Mouse (Mus musculus) heart, adult 9 months (tissue): ENCODE data around the gene Slc6a19.
"Not testable (repeated sequence)": the region's sequence is repeated elsewhere in the genome, so short reads cannot be mapped to it uniquely, and the experiment has no call there.

Experiments used
- DNase-seq, 2 experiments: peaks; one replicate each; pipeline ENCODE4 v3.0.0; 2022; ENCODE audit warnings: low spot score in 2 of 2

Slc6a19 gene

DNA sequence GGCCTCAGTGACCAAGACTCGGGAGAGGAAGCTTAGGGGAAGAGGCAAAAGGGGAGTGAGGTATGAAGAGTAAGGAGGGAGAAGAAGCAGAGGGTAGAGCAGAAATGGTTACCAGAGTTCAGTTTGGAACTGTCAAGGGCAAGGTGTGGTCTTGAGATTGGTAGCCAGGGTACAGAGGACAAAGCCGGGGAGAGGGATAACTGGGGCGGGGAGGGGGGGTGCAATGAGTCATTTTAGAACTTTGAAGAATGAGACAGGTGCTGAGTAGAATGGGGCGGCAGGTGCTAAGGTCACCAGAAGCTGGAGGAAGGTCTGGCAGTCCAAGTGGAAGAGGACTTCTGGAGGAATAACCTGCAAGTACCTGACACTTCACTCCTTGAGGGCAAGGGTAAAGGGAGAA is 8.5 kb upstream of the Slc6a19 start:
- DNase-seq, result no peak

DNA sequence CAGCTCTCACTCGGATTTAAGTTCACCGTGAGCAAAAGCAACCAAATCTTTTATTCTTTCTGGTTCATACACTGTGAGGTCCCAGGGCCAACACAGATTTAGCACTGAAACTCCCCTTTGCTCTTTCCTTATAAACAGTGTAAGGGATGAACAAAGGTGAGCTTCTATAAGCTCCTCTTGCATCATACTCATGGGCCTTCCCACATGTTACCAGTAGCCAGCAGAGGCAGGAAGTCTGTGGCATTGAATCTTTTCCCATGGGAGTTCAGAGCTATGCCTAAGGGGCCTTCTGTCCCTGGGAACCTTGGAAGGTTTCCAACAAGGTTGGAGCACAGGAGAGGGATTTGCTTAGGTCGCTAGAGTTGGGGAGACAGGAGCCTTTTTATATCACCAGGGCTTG is 7.6 kb upstream of the Slc6a19 start:
- DNase-seq, result no peak

DNA sequence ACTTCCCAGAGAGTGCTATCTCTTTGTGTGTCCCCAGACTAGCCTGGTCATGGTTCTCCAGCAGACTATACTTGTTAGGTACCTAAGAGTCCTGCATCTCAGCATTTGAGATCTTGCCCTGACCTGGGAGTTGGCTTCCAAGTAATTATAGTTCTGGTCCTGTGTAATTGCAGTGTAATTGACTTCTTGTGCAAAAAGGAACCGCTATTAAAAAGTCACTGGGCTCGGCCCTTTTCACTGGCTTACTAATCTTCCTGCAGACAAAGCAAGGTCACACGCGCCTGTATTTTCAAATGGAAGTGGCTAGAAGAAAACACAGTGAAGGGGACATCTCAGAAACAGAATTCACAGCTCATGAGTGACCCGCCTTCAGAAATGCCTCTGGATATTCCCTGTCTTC is 7.1 kb upstream of the Slc6a19 start:
- no peak for DNase-seq

DNA sequence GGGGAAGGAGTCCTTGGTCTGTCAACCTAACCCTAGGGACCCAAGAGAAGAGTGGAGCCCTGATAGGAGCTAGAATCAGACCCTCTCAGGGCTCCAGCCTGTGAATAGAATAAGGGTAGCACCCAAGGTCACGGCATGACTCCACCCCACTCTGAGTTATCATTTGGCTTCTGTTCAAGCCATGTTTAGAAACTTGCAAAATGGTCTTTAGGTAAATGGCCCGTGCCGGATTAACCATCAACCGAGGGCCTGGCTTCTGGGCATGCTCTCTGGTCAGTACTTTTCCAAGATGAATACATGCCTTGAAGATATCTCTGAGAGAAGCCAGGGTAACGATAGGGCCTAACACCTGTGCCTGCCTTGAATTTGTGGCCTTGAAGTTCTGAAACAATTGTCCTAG is 6.6 kb upstream of the Slc6a19 start:
- no peak for DNase-seq

DNA sequence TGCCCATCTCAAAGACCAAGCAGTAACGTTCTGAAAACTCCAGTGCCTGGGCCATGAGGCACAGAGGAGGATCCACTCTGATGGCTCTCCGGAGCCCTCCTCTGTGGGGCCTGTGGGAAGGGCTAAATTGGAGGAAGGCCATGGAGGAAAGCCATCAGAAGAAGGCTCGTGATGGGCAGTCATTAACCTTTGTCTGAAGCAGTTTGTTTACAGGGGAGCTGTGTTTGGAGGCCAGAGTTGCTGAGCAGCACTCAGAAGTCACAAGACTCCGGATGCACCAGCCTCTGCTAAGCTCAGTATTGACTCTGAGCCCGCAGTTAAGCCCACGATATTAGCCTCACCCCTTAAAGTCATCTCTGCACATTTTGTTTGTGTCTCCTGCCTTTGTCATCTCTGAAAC is 4.8 kb upstream of the Slc6a19 start:
- no peak for DNase-seq

DNA sequence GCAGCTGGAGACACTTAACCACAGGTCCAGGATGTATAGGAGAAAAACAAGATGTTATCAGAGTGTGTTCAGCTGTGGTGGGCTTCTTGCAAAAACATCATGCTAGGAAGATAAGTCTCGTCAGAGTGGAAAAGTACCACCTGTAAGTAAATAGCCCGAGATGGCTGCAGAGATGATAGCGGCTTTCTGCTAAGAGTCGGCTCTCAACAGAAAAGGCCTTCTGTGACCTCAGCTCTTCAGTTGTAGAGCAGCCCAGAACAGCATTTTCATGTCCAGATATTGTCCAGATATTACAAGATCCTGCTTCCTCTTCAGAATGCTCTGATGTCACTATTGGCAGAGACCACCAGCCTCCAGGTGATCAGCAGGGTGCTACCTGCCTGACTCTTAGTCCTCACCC is 1.2 kb downstream of the Slc6a19 start:
- DNase-seq, result not testable (repeated sequence)

DNA sequence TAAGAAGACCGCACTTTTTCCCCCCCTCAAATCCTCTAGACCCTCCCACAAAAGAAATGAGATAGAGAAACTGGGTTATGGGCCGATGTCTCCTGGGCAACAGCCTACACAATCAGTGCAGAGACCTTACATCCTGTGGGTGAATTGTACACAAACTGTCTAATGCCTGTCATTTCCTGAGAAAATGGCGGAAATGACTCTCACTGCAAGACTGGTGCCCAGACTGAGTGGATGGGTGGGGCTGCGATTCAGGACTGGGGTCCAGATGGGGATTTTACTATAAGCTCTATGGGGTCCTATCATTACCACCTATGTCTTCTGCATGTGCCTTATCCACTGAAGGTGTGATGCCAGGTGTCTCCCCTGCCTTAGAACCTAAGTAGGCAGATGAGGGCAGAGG is 1.9 kb downstream of the Slc6a19 start:
- DNase-seq, result no peak

DNA sequence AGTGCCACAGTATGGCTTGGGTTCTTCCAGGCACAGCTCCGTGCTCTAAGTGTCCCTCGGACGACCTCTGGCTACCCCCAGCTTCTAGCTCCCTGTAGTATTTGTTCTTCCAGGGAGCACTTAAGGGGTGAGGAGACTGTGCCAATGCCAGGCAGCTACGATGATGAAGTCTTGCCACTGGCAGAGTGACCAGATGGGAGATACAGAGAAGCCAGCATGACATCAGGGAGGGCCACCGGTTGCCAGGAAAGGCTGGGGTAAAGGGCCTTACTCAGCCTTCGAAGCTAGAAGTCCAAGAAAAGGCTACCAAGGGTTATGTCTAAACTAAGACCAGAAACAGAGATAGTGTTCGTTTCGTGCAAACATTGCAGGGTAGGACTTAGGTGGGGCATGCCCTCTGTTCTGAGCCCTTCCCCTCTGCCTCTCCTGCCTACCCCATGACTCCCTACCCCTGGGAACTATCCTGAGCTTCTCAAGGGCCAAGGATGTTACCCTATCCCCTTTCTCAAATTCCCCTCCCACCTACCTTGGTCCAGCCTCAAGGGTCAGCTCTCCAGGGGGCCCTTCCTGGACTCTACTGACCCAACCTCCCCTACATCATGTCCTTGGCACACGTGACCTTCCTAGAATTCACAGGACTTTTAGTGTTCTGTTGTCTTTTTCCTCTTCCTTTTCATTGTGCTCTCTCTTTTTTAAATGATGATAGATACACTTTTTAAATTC is 3.3 kb downstream of the Slc6a19 start:
- DNase-seq, result peak in 1 of 2 experiments; percentile 9

DNA sequence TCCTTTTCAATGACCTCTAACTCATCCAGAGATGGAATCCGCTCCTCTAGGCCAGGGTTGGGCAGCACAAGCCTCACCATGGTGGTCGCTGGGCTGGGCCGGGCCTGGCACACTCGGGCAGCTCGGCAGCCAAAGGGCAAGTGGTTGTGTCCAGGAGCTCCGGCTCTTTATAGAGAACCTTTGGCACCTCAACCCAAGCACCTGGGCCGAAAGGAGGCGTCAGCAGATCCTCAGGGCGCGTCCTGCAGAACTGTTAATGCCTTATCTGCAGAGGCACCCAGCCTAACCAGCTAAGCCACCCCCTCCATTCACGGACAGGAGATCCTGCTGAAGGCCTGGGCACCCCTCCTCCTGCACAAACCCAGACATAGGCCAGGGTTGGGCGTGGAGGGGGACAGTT is 4.1 kb downstream of the Slc6a19 start:
- DNase-seq, result no peak

DNA sequence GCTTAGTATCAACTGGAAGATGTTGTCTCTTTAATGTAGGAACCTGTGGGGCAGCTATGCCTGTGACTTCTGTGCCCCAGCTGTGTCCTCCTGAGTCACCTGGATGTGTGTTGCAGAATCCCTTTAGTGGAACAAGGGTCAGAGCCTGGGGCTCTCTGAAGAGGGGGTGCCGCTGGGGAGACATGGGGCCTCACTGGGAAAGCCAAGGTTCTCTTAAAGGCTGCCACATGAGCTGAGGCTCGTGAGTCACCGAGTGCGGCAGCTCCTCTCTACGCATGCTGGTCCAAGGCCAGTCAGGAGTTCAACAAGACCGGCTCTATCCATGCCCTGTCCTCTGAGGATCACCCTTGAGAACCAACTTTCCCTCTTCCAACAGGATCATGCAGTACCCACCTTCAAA is 5.0 kb downstream of the Slc6a19 start:
- no peak for DNase-seq

DNA sequence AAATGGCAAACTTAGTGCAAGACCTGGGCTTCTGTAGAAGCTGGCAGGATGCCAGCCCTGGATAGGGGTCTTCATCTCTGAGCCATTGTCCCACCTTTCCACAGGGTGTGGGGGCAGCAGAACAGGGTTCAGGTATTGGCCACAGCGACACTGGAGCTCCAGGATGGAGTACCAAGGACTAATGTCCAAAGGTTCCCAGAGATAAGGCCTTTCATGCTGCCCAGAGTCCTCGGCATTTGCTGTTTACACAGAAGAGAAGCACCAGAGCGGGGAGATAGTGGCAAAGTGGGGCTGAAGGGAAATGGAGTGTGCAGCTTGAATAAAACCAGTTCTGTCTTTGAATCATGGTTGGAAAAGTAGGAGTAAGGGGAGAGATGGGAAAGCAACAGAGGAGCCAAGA is 8.1 kb downstream of the Slc6a19 start:
- no peak for DNase-seq

DNA sequence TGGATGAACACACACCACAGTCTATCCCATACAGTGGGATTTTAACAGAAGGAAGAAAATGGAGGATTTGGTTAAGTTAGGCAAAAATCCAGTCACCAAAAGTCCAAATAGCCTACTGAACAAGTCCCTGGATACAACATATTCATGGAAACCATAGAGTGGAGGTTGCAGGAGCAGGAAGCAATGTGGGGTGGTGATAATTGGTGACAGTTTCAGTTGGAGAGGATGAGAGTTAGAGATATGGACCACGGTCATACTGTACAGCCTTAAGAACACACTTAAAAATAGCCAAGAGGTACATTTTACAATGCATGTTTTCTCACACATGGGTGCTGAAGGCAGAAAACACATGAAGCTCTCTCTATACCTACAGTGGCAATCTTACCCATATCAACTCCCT is 9.7 kb downstream of the Slc6a19 start:
- no peak for DNase-seq

DNA sequence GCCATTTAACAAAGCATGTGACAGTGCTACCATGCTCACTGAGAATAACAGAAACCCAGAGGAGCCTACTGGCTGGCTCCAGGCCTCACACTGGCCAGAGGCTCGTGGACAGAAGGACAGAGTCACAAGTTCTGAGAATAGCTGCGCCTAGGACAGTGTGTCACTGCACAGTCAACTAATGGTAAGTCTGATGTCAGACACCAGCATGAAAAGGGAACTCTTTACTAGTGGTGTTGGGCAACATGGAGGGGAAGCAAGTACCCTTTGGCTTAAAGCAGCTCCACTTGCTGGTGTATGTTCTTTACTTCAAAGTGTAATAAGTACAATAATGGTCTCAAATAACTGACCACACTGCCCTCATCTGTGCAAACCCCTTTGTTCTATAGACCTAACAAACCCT is 11.3 kb downstream of the Slc6a19 start:
- no peak for DNase-seq

DNA sequence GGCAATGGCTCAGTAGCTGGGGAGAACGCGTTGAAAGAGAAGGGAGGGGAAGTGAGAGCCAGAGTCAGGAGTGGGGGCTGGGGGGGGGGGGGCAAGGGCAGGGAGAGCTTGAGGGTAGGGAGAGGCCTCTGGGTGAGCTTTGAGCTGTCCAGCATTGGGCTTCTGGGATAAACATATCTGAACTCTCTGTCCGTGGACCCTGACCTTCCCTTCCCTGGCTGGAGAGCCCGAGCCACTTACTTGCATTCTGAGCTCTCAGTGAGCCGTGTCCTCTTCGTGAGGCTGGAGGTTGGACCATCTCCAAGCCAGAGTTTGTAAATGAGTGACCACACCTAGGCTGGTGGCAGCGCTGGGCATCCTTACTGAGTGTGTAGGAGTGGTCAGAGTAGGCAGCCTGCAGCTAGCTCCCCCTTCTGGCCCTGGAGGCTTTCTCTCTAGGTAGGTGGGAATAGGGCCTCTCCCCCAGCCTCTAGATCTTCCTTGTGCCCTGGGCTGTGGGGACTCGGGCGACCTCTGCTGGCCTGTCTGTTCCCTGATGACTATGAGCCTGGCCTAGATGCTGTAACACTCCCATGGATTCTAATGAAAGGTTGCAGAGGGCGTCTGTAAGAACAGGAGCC is 12.3 kb downstream of the Slc6a19 start:
- peak; percentile 10 to 21 for DNase-seq

DNA sequence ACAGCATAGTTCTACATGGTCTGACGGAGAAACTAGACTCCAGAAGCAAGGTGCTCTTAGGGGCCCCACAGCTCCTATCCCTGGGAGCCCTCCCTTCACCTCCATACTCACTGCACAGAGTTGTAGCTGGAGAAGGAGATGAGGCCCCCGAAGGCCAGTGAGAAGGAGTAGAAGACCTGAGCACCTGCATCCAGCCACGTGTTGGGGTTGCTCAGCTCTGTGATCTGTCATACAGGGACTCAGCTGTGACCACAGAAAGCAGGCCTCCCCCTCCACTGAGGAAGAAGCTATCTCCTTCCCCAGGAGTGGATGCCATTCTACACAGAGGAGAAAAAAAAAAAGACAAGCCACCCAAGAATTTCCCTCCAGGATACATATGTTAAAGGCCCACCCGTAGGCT is 15.7 kb downstream of the Slc6a19 start:
- no peak for DNase-seq

DNA sequence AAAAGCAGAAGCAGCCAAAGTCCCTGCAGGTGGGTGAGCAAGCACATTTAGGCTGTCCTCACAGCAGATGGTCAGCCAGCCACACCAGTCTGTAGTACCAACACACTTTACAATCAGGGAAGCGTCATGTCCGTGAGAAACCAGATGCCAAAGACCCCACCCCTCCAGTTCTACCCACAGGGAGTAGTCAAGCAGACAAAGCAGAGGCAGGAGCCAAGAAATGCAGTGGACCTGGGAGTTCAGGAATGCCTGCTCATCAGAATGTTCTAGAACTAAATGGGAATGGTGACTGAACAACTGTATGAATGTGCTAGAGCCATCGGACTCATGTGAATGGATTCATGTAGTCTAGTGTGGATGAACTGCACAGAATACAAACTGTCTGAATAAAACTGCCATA is 17.1 kb downstream of the Slc6a19 start:
- no peak for DNase-seq

DNA sequence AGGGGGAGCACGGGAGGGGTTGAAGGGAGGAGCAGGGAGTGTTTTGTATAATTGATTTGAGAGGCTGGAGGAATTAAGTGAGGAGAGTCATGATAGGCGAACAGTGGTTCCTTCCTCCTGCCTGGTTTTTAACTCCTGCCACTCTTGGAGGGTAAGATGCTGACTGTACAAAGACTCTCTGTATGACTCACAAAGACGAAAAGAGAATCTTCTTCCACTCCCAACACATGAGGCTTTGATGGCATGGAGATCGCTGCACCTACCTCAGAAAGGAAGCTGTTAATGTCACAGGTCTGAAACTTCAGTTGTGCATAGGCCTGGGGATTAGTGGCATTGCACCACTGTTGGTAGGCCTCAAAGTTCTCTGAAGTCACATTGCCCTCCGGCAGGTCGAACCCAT is 19.2 kb downstream of the Slc6a19 start:
- DNase-seq, result no peak

DNA sequence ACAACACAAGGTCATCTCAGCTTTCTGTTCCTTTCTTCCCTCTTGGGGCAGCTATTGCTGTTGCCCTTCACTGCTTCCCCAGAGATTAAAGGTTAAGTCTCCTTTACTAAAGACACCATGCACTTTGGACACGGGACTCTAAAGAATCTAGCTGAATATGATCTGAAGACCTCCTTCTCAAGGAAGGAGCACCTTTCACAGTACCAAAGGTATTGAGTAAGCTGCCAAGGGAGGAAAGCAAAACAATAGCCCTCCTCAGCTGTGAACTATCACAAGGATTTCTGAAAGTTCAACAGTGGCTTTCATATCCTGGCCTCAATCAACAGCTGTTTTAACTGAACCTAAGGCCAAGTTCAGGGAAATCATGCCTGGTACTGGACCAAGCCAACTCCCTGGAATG is 20.3 kb downstream of the Slc6a19 start:
- no peak for DNase-seq

DNA sequence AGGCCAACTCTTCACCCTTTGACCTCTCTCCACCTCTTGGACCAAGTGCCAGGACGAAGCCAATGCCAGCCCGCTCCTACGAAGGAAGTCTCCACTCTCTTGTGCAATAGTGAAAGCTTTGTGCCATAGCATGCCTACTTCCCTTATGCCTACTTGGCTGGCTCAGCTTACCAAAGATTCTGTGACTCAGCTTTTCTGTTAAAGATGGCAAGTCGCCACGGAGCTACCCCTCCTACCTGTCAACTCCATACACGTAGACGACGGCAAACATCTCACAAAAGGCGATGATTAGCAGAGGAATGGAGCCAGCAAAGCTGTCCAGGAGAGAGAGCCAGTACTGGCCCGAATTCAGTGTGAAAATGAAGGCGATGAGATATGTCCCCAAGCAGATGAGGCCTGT is 21.0 kb downstream of the Slc6a19 start:
- peak; percentile 17 to 35 for DNase-seq

DNA sequence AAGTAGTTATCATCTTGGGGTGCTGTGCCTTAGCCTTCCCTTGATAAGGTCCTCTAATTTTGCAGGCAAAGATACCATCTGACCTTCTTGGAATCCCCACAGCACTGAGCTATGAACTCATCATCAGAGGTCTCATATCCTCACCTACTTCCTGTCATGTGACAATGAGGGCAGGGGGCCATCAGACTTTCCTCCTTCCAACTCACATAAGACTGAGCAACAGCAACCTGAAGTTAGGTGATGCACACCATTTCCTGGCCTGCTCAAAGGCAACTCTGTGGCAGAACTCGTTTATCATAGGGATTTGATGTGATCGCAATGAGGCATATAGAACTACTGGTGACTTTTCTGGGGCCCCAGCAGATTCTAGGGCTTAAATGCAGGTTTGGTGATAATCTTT is 22.4 kb downstream of the Slc6a19 start:
- DNase-seq, result no peak

DNA sequence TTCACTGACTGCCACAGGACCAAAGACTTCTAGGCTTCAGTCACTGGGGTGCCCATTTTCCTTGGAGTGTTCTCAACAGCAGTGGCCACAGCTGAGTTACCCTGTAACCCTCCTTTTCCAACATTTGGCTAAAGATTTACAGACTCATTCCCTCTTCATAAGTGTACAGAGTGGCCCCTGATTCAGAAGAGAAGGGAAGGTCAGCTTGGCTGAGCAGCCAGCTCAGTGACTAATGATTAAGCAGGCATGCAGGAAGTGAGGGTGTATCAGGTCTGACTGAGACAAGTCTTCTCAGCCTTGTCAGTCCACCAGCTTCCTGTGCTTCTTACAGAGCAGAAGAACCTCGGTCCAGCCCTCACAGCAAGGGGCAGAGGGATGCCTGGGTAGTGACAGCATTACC is 24.3 kb downstream of the Slc6a19 start:
- no peak for DNase-seq

DNA sequence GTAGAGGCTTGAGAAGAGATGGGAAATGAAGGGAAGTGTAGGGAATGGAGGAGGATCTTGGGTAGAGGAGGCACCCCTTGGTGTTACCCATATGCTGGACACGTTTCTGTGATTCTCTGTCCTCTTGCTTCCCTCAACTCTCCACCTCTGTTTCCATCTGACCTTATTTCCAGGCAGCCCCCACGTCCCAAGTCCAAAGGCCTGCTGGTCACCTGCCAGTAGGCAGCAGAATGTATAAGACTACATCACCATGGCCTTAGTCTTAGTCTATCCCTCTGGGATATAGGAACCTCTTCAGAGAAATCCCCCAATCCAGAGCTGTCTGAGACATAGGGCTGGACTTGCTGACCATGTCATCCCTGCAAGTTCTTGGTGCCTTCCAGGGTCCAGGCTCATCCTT is 25.4 kb downstream of the Slc6a19 start:
- DNase-seq, result no peak

DNA sequence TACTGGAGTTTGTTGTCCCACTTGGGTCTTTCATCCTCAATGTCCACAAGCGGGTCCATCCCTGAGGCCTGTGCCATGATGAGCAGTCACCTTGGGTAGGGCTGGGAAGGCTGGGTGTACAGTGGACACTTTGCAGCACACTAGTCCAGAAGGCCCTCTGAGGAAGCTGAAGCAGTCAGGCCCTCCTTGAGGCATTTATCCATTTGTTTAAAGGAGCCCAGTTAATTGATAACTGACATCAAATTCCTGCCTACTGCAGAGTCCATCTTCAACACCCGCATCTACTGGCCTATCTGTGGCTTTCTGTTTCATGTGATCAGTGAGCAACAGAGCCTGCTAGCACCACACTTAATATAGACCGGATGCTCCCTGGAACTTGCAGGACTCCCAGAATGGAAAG is 26.8 kb downstream of the Slc6a19 start, which contains the start of gene Slc6a18:
Slc6a18 (minus strand) TSS at position 171 of the 400 bp plus-strand sequence.
- DNase-seq, result no peak

DNA sequence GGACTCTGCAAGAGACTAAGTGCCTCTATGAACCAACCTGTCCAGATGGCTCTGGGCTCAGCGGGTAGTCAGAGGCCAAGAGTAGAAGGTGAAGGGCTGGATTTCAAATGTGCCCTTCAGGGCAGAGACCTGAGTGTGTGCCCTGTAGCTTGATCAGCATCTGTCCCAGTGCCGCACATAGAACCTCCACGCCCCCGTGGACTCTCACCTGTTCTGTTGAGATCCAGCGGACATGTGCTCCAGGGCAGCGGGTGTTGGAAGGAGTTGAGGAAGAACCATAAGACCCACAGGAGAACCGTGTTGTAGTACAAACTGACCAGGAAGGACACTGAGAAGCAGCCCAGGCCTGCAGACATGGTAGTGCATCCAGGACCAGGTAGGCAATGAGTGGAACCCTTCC is 29.5 kb downstream of the Slc6a19 start:
- no peak for DNase-seq
